Mouse (Mus musculus): ENCODE measurements around the gene Pik3r6. TPM values are rescaled to one million over a fixed set of nuclear protein-coding genes. Genes with fewer than 3 reads are reported as not detected.
A peak's percentile ranks its signal among the peaks of the same experiment; 100 is the strongest.

Pik3r6 gene
- 2.0 and 2.1 TPM in 2 replicates for polyA plus RNA-seq (2015; fragmentation: Nextera tagmentation; extraction: Ambion mirVana)

DNA sequence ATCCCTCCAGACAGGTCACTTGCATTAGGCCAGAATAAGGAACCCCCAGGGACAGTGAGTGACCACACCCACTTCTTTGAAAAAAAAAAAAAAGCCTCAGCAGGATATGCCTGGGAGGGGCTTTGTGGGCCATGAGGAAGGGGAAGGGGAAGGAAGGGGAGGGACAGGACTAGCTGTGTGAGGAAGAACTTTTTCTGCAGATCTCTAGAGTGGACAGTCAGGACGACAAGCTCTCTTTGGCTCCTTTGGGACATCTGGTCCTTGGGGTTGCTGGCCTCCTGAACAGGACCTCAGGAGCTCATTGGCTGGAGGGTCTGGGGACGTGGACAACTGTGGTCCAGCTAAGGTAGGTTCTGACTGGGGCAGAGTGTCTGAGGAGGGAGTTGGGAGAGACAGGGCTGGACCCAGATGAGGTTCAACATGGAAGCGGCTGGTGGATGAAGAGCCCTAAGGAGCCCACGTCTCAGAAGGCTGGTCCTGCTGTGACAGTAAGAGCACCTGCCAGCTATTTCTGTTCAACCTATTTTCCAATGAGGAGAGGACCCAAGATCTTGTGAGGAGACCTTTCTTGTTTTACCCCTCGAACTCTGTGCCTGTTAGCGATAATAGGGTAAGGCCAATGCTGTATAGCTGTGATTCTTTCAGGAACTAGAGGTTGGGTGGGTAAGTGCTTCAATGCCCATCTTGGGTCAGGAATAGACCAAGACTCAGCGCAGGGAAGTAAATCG is at the start of gene Pik3r6:
Gene Pik3r6, plus strand, starts transcription at position 118 of the 728 bp plus-strand sequence.
- ATAC-seq (ENCODE audit: low FRiP score, low read depth) = no peak
- WGBS = 79% methylated on average over 8 of the region's 8 CpGs

DNA sequence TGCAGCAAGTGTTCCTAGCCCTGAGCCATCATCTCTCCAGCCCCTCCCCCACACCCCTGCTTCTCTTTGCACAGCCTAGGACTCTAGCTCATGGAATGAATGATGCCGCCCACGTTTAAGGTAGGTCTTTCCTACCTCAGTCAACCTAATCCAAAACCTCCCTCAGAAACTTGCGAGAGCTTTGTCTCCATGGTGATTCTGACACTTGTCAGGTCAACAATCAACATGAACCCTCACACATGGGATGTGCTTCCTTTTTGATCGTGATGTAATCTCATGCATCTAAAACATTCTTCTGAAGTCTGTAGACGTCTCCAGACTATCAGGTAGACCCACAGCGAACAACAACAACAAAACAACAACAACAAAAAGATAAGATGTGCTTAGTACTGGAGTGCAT is 49.5 kb upstream of the Pik3r6 start:
- Histone ChIP-seq H3K9ac (no peak overlapping the region), H3K27me3 (no peaks in the 10 kb centered on the region), H3K9me3 (no peaks in the 10 kb centered on the region), H3K4me1 (peaks cover 11% of the 10 kb centered on the region), H3K4me2 (replicated peaks) (no peak overlapping the region), H3K36me3 (no peaks in the 10 kb centered on the region), H3K27ac (no peak overlapping the region), H3K4me3 (no peak overlapping the region)
- WGBS = 72% methylated on average over 6 of the region's 6 CpGs
- ATAC-seq (ENCODE audit: low FRiP score, low read depth) = no peak

More for the DNA sequence above, at the start of gene Pik3r6:
- Histone ChIP-seq H3K36me3 (no peaks in the 10 kb centered on the region), H3K4me1 (no peaks in the 10 kb centered on the region), H3K9ac (no peak within 1 kb of the TSS), H3K27ac (no peak within 1 kb of the TSS), H3K4me2 (replicated peaks) (peak within 1 kb of the TSS; percentile 12; the same call in 1 of the 2 replicates), H3K9me3 (no peaks in the 10 kb centered on the region), H3K27me3 (no peaks in the 10 kb centered on the region), H3K4me3 (peak within 1 kb of the TSS; percentile 10; the same call in 1 of the 2 replicates)

DNA sequence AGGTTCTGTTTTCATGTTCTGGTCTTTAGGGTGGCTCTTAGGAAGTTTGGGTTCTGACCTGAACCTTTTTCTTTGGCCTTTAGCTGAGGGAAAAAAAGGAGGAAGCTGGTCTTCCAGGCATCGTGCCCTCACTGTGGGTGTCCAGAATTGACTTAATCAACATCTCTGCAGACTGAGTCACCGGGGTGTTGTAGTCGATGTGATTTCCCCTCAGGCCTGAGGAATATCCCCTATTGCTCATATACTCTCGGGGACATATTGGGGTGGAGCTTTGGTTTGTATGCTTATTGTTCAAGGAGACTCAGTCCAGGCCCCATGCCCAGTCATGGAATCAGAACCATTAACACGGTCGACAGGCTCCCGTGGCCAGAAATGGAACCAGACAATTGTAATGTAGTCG is 44.7 kb upstream of the Pik3r6 start:
- Histone ChIP-seq H3K9me3 (no peaks in the 10 kb centered on the region), H3K27me3 (no peaks in the 10 kb centered on the region), H3K4me1 (no peaks in the 10 kb centered on the region), H3K4me2 (replicated peaks) (no peak overlapping the region), H3K9ac (no peak overlapping the region), H3K4me3 (no peak overlapping the region), H3K27ac (no peak overlapping the region), H3K36me3 (no peaks in the 10 kb centered on the region)
- 76% methylated on average over 8 of the region's 8 CpGs for WGBS
- ATAC-seq (ENCODE audit: low FRiP score, low read depth) = no peak

DNA sequence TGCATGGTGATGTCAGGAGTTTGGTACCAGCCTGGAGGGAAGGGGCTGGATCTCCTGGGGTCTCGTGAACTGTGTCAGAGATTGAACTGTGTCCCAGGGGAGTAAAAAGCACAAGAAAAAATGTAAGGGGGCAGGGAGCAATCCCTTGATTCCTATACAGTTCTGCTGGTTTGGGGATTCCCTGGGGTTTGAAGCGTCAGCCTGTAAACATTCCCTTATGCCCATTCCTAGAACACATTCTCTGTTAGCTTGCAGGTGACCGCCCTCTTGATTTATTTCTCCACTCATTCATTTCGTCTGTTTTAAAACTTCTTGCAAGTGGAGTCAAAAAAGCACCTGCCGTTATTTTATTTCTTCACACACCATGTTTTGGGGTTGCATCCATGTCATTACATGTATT is 43.8 kb upstream of the Pik3r6 start:
- no peak overlapping the region for H3K9ac ChIP-seq
- no peak overlapping the region for H3K27ac ChIP-seq
- H3K4me2 ChIP-seq (replicated peaks) = no peak overlapping the region
- no peaks in the 10 kb centered on the region for H3K9me3 ChIP-seq
- H3K27me3 ChIP-seq = no peaks in the 10 kb centered on the region
- WGBS = 71% methylated on average over 5 of the region's 5 CpGs
- H3K4me1 ChIP-seq = no peaks in the 10 kb centered on the region
- H3K4me3 ChIP-seq = no peak overlapping the region
- no peaks in the 10 kb centered on the region for H3K36me3 ChIP-seq
- ATAC-seq (ENCODE audit: low FRiP score, low read depth) = no peak

DNA sequence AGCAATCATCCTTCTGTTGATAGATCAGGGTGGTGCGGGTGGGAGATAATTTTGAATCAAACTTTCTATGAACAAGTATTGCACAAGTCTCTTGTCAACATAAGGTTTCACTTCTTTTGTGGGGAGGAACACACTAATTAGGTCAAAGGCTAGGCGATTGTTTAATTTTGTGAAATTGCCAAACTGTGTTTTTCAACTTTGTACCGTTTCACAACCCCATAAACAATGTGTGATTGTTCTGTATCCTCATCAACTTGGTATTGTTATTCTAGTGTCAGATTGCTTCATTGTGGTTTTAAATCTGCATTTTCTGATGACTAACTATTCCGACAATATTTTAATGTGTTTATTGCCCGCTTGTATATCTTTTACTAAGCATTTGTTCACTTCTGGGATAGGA is 43.3 kb upstream of the Pik3r6 start:
- no peak overlapping the region for H3K4me2 ChIP-seq (replicated peaks)
- H3K27me3 ChIP-seq = no peaks in the 10 kb centered on the region
- 84% methylated on average over 5 of the region's 5 CpGs for WGBS
- no peaks in the 10 kb centered on the region for H3K9me3 ChIP-seq
- no peaks in the 10 kb centered on the region for H3K4me1 ChIP-seq
- no peak for ATAC-seq (ENCODE audit: low FRiP score, low read depth)
- no peak overlapping the region for H3K27ac ChIP-seq
- H3K9ac ChIP-seq = no peak overlapping the region
- no peak overlapping the region for H3K4me3 ChIP-seq
- H3K36me3 ChIP-seq = no peaks in the 10 kb centered on the region

DNA sequence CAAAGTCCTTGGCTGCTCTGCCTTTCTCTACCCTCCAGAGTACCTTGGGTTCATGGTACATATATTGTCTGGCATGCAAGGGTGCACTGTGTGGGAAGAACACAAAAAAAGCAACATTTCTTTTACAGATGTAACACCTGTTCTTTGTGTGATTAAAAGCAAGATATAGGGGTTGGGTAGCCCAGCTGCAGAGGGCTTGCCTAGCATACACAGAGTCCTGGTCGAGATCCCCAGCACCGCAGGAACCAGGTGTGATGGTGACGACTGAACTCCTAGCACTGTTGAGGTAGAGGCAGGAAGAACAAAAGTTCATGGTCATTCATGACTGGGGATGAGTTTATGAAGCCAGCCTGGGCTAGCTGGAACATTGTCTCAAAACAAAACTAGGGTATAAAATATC is 40.1 kb upstream of the Pik3r6 start:
- Histone ChIP-seq H3K36me3 (no peaks in the 10 kb centered on the region), H3K27ac (no peak overlapping the region), H3K9ac (no peak overlapping the region), H3K27me3 (peaks cover 4% of the 10 kb centered on the region; the same call in 1 of the 2 replicates), H3K4me1 (no peaks in the 10 kb centered on the region), H3K4me2 (replicated peaks) (no peak overlapping the region), H3K4me3 (no peak overlapping the region), H3K9me3 (no peaks in the 10 kb centered on the region)
- WGBS = 76% methylated on average over 3 of the region's 3 CpGs
- no peak for ATAC-seq (ENCODE audit: low FRiP score, low read depth)

DNA sequence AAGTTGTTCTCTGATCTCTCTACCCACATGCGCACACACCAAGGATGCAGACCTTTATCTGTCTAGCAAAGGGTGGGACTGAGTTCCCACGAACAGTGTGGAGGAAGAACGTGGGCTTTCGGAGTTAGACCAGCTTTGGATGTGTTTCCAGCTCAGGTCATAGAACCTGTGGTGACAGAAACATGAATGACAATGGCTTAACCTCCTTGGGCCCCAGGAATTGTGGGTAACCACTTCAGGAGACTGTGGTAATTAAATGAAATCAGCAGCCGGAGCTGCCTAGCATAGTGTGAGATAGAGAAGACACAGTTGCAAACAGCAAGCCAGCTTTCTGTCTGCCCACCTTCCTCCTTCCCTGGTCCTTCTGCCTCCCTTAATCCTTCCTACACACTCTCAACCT is 38.6 kb upstream of the Pik3r6 start:
- Histone ChIP-seq H3K27ac (no peak overlapping the region), H3K36me3 (no peaks in the 10 kb centered on the region), H3K9ac (no peak overlapping the region), H3K4me2 (replicated peaks) (no peak overlapping the region), H3K9me3 (no peaks in the 10 kb centered on the region), H3K27me3 (peaks cover 4% of the 10 kb centered on the region; the same call in 1 of the 2 replicates), H3K4me3 (no peak overlapping the region), H3K4me1 (no peaks in the 10 kb centered on the region)
- no peak for ATAC-seq (ENCODE audit: low FRiP score, low read depth)
- WGBS = 82% methylated on average over 5 of the region's 5 CpGs

DNA sequence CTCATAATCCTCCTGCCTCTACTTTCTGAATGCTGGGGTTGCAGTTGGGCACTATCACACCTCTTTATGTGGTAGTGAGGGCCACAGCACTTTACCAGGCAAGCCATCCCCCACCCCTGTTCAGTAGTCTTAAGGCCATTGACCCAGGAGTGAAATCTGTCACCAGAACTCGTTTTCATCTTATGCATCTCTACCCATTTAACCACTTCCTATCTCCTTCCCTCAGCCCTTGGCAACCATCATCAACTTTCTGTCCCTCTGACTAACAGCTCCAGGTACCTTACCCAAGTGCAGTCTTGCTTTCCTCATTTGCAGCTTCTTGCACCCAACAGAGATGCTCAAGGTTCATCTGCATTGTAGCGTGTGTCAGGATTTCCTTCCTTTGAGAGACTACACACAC is 37.7 kb upstream of the Pik3r6 start:
- no peak overlapping the region for H3K27ac ChIP-seq
- no peaks in the 10 kb centered on the region for H3K9me3 ChIP-seq
- H3K36me3 ChIP-seq = no peaks in the 10 kb centered on the region
- H3K4me1 ChIP-seq = no peaks in the 10 kb centered on the region
- no peak overlapping the region for H3K9ac ChIP-seq
- H3K4me2 ChIP-seq (replicated peaks) = no peak overlapping the region
- no peak overlapping the region for H3K4me3 ChIP-seq
- peaks cover 4% of the 10 kb centered on the region; the same call in 1 of the 2 replicates for H3K27me3 ChIP-seq
- ATAC-seq (ENCODE audit: low FRiP score, low read depth) = no peak
- 69% methylated on average over 2 of the region's 2 CpGs for WGBS

DNA sequence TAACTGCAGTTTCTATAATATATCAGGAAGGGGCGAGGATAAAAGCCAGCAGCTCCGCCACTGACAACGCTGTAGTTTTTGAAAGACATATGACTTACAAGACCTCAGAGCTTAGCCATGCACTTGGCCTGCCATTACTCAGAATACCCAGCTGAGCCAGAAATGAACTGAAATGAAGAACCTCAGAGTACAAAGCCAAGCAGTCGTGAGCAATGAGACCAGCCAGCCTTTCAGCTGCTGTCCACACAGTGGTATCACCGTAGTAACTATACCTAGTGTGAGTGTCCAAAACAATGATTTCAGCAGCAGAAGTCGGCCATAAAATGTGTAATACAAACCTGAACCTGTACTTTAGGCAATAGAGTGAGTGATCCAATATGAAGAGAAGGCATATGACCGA is 35.4 kb upstream of the Pik3r6 start:
- ATAC-seq (ENCODE audit: low FRiP score, low read depth) = no peak
- Histone ChIP-seq H3K4me3 (no peak overlapping the region), H3K9ac (no peak overlapping the region), H3K4me2 (replicated peaks) (no peak overlapping the region), H3K36me3 (no peaks in the 10 kb centered on the region), H3K27me3 (peaks cover 4% of the 10 kb centered on the region; the same call in 1 of the 2 replicates), H3K27ac (no peak overlapping the region), H3K9me3 (no peaks in the 10 kb centered on the region), H3K4me1 (no peaks in the 10 kb centered on the region)
- WGBS = 78% methylated on average over 7 of the region's 7 CpGs

DNA sequence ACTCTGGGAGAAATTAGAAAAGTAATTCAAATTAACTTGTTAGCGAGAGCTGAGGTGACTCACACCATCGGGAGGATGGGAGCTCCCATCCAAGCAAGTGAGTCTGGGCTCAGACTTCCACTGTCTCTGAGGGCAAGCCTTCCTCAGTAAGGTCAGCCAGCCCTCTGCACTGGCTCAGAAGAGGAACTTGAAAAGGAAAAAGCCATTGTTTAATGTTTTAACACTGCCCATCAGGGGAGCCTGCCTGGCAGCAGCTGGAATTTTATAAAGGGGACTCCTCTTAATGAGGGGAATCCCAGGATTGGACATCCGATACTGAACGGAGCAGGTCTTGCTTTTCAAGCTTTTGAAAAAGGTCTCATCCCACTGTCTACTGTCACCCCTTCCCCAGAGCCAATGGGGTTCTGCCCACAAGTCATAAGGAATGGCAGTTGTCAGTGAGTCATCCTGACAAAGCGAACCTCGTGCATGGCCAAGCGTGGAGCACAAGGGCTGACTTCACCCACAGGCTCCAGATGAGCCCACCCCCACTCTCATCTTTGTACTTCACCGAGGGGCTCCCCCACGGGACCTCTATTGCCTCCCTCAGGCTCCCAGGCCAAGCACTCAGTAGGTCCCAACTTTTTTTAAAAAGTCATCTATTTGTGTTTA is 34.7 kb upstream of the Pik3r6 start:
- no peak overlapping the region for H3K9ac ChIP-seq
- no peaks in the 10 kb centered on the region for H3K36me3 ChIP-seq
- no peak overlapping the region for H3K4me3 ChIP-seq
- H3K4me1 ChIP-seq = no peaks in the 10 kb centered on the region
- ATAC-seq (ENCODE audit: low FRiP score, low read depth) = no peak
- H3K27ac ChIP-seq = no peak overlapping the region
- H3K9me3 ChIP-seq = no peaks in the 10 kb centered on the region
- WGBS = 80% methylated on average over 9 of the region's 9 CpGs
- H3K4me2 ChIP-seq (replicated peaks) = no peak overlapping the region
- H3K27me3 ChIP-seq = peaks cover 7% of the 10 kb centered on the region; the same call in 1 of the 2 replicates

DNA sequence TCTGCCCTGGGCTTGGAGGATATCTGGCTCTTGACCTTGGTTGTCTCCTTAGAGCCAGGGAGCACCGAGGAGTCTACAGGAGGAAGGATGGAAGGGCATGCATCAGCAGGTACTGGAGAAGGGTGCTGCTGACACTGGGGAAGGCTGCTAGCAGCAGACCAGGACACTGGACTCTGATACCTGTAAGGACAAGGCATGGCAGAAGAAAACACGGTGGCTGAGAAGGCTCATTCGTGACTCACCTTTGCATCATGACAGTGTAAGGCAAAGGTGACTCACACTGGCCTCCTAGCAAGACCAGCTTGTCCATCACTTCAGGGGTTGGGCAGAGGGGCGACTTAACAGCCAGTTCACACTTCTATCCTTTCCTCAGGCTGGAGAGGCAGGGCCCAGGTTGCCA is 33.9 kb upstream of the Pik3r6 start:
- Histone ChIP-seq H3K9ac (no peak overlapping the region), H3K4me3 (no peak overlapping the region), H3K4me1 (no peaks in the 10 kb centered on the region), H3K9me3 (no peaks in the 10 kb centered on the region), H3K27ac (no peak overlapping the region), H3K36me3 (no peaks in the 10 kb centered on the region), H3K27me3 (peaks cover 7% of the 10 kb centered on the region; the same call in 1 of the 2 replicates), H3K4me2 (replicated peaks) (no peak overlapping the region)
- no peak for ATAC-seq (ENCODE audit: low FRiP score, low read depth)
- WGBS = 83% methylated on average over 4 of the region's 4 CpGs

DNA sequence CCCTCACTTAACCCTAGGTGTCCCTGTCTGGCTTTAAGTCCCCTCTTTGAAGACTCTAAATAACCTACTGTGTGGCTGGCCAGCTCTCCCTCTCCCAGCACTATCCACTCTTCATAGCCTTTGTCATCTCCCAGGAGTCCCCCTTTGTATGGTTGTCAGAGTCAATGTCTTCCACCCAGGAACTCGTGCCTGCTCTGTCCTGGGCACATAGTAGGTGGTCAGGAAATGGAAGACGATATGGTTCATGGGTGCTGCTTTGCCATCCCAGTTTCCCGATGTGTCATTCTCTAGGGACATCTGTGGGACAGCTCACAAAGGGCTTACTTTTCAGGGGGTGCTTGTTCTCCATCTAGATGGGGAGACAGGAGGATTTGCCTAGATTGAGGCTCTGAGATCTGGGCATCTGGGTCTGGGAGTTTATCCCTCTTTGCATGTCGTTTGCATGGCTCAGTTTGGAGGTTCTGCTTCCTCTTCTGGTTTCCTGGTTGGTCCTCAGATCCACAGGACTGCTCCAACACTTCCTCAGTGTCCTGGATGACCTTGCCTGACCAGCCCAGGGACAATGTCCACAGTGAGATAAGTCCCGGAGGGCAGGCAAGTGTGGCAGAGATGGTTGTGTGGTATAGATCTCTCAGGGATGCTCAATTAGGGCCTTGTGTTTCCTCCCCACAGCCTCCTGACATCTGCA is 30.5 kb upstream of the Pik3r6 start:
- H3K4me3 ChIP-seq = no peak overlapping the region
- no peak for ATAC-seq (ENCODE audit: low FRiP score, low read depth)
- no peaks in the 10 kb centered on the region for H3K4me1 ChIP-seq
- H3K9ac ChIP-seq = no peak overlapping the region
- WGBS = 78% methylated on average over 5 of the region's 5 CpGs
- no peak overlapping the region for H3K4me2 ChIP-seq (replicated peaks)
- H3K27me3 ChIP-seq = peaks cover 3% of the 10 kb centered on the region; the same call in 1 of the 2 replicates
- no peak overlapping the region for H3K27ac ChIP-seq
- H3K36me3 ChIP-seq = no peaks in the 10 kb centered on the region
- H3K9me3 ChIP-seq = no peaks in the 10 kb centered on the region

All from limb, embryonic 13.5 days (tissue).